Mouse (Mus musculus) adrenal gland, postnatal 0 days (tissue): ENCODE measurements around the gene Gucd1. TPM values are rescaled to one million over a fixed set of nuclear protein-coding genes. Genes with fewer than 3 reads are reported as not detected.

Experiments used
- polyA plus RNA-seq: library from polyadenylated mRNA; unstranded; fragments of >200 nt; fragmentation: Nextera tagmentation; extraction: Ambion mirVana; gene quantifications from 2 replicates; pipeline ENCODE4 v1.2.1, GENCODE M21; 2015

The Gucd1 gene
- 15.0 and 18.4 TPM in 2 replicates for polyA plus RNA-seq

DNA sequence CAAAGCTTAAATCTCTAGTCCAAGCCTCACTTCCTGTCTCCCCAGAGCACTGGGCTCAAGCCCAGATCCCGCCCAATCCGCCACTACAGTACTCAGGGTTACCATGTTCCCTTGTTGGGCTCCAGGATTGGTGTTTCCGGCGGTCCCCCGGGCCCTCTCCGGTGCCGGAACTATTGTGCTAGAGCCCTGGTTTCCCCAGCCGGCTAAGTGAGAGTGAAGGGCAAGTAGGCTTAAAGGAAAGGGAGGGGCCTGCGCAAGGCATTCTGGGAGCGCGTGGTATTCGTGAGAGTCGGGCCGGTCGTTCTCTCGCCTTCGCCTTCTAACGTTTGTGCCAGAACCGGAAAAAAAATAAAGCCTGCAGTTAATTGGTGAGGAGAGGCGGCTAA is at the start of gene Gucd1:
Gene Gucd1, minus strand, starts transcription at position 215 of the 386 bp plus-strand sequence.

DNA sequence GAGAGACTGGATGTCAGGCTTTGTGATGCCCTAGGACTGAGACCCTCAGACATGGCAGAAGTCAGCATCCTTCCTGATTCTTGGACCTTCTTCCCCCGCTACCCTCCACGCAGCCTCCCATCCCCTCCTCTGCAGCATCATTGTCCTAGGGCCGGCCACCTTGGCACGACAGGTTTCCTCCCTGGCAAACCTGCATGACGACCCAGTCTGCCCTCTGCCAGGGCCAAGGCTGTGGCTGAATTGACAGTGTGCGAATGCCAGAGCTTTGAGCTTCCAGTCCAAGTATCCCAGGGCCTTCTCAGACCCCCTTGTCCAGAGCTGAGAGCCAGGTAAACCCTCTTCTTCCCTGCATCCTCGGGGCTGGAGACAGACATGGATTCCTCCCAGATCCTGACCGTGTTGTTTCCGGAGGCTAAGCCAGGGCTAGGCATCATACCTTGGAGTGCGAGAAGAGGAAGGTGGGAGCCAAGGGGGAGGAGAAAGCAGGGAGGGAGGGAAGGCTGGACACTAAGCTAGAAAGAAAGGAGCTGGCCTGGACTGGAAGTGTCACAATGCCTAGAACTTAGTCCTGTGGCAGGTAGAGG is 43.4 kb upstream of the Gucd1 start, which contains the start of gene Ggt1:
Gene Ggt1, plus strand, starts transcription at position 534 of the 584 bp plus-strand sequence.

DNA sequence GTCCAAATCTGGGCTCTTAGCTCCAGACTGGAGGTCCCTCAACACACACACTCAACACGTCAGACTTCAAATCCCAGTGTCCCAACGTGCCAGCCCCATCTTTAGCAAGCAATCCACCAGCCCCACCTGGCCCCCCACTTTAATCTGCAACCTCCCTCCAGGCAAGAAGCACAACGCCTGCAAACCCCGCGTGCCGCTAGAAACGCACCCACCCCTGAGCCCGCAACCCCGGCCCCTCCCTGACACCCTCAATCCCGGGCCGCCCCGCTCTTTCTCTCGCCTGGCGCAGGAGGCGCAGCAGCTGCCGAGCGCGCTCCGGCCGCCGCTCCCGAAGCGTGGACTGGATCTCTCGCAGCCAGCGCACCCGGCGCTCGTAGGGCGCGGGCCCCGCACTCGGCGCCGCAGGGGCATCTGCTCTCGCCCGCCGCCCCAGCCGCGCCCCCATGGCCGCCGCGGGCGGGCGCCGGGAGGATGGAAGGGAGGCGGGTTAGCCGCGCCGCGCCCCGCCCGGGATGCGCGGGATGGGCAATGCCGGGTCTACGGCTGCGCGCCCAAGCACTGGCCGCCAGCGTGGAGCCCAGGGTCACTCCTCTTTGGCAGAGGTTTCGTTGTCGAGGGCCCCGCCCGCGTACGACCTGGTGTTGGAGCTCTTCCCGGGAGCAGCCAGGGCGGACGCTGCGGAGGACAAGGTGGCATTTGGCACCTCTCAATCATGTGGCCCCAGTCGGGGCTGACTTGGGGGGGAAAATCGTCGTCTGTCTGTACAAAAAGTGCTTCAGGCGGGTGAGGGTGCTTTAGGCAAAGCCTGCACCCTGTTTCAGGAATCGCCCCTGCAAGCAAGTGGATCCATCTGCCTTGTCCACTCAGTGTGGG is 42.1 kb upstream of the Gucd1 start, which contains the start of gene Lrrc75b:
Gene Lrrc75b, minus strand, starts transcription at position 655 of the 873 bp plus-strand sequence.

DNA sequence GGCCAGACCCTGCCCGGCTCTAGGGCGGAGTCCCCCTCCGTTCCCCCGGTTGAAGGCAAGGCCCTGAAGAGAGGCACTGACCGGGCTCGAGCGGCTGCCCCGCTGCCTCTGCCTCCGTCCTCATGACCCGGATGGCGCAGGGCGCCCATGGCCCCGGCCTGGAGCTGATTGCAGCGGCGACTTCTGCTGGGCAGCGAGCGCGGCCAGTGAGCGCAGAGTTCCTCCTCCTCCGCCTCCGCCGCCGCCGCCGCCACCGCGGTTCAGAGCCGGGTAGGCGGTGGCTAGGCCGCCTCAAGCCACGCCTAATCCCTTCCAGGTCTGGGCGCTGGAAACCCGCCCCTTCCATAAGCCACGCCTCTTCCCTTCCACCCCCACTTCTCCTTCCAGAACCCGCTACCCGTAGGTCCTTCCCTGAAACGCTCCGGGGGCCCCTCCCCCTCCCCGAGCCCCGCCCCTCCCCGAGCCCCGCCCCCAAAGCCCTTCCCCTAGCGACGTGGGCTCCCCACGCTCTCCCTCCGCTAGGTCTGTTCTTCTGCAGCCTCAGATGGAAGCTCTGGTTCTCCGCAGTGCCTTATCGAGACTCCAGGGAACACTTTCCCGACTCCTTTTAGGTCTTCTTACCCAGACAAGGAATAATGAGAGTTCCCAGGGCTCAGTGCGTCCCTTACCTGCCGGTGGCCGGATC is 557 bp downstream of the Gucd1 start, which contains the start of gene Snrpd3:
Gene Snrpd3, plus strand, starts transcription at position 479 of the 685 bp plus-strand sequence.

DNA sequence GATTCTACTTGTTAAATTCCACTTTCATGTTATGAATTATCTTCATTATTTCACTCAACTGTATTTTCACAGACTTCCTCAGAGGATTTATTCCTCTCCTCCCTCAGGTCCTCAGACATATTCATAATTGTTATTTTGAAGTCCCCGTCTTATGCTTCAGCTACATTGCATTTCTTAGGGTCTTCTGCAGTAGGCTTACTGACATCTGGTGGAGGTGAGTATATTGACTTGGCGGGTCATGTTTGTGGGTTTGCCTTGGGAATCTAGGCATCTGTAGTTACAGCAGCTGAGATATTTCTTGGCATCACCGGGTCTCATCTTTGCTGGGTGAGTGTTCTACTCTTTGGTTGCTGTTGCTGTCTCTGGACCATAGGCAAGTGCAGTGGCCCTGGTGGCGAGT is 116.8 kb downstream of the Gucd1 start, which contains the start of gene Upb1:
Gene Upb1, plus strand, starts transcription at position 158 of the 400 bp plus-strand sequence.

DNA sequence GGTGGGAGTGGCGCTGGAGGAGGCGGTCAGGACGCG is 201.1 kb downstream of the Gucd1 start, which contains the start of gene Adora2a:
Gene Adora2a, plus strand, starts transcription at position 6 of the 36 bp plus-strand sequence.

Other genes with a start within 250 kb of the Gucd1 start
- 4.0 and 4.2 TPM in 2 replicates for gene Adora2a, start 201.1 kb downstream of the Gucd1 start, polyA plus RNA-seq
- 3.0 and 3.9 TPM in 2 replicates for gene Upb1, start 116.9 kb downstream of the Gucd1 start, polyA plus RNA-seq
- 77.0 and 80.5 TPM in 2 replicates for gene Snrpd3, start 421 bp downstream of the Gucd1 start, polyA plus RNA-seq
- 1.5 and 5.4 TPM in 2 replicates for gene Lrrc75b, start 42.4 kb upstream of the Gucd1 start, polyA plus RNA-seq
- 1.1 and 3.2 TPM in 2 replicates for gene Ggt1, start 43.6 kb upstream of the Gucd1 start, polyA plus RNA-seq
- 5.2 and 8.1 TPM in 2 replicates for gene Ggt5, start 71.4 kb upstream of the Gucd1 start, polyA plus RNA-seq
- 7.7 and 10.6 TPM in 2 replicates for gene Susd2, start 126.0 kb upstream of the Gucd1 start, polyA plus RNA-seq
- 21.4 and 25.9 TPM in 2 replicates for gene Cabin1, start 246.4 kb upstream of the Gucd1 start, polyA plus RNA-seq